Mouse (Mus musculus) stomach, postnatal 0 days (tissue): ENCODE data around the gene Apoc3. TPM values are rescaled to one million over a fixed set of nuclear protein-coding genes. Genes with fewer than 3 reads are reported as not detected.

Source experiments
- ATAC-seq: fragments of 200-750 bp; cut with Nextera tagmentation; 2 replicates; pipeline ENCODE4 v1.8.0; 2017; ENCODE audit not compliant: low FRiP score, low TSS enrichment
- DNase-seq: peaks from one replicate; pipeline ENCODE4 v3.0.0-alpha.2; 2016; ENCODE audit warnings: low spot score
- H3K27ac ChIP-seq: fragments of 300-500 bp; sonication (generic); replicated peaks from 2 replicates; pipeline ENCODE4 v1.5.1; 2014; ENCODE audit warnings: mild to moderate bottlenecking, control low read depth
- H3K27me3 ChIP-seq: fragments of 300-500 bp; sonication (generic); 2 replicates; pipeline ENCODE4 v1.6.1; 2014; ENCODE audit warnings: low read length; ENCODE audit not compliant: control insufficient read depth, insufficient read depth
- H3K36me3 ChIP-seq: fragments of 300-500 bp; sonication (generic); 2 replicates; pipeline ENCODE4 v1.6.1; 2014; ENCODE audit warnings: low read length, mixed read lengths; ENCODE audit not compliant: control insufficient read depth, insufficient read depth
- H3K4me1 ChIP-seq: fragments of 300-500 bp; sonication (generic); replicated peaks from 2 replicates; pipeline ENCODE4 v1.6.1; 2014; ENCODE audit warnings: antibody characterized with exemption; ENCODE audit not compliant: control insufficient read depth, insufficient read depth
- H3K4me2 ChIP-seq: fragments of 300-500 bp; sonication (generic); replicated peaks from 2 replicates; pipeline ENCODE4 v1.6.1; 2014; ENCODE audit warnings: low read depth, mild to moderate bottlenecking, control low read depth, moderate library complexity
- H3K4me3 ChIP-seq: fragments of 300-500 bp; sonication (generic); 2 replicates; pipeline ENCODE4 v1.5.1; 2014; ENCODE audit warnings: low read depth, low read length, control low read depth
- H3K9ac ChIP-seq: fragments of 300-500 bp; sonication (generic); 2 replicates; pipeline ENCODE4 v1.6.1; 2014; ENCODE audit warnings: mild to moderate bottlenecking, low read length, control low read depth, mixed read lengths
- H3K9me3 ChIP-seq: fragments of 300-500 bp; sonication (generic); 2 replicates; pipeline ENCODE4 v1.6.1; 2016; ENCODE audit warnings: low read length; ENCODE audit not compliant: control insufficient read depth
- CTCF ChIP-seq: IDR thresholded peaks from 2 replicates; pipeline ENCODE4 v1.5.1; 2016; ENCODE audit warnings: antibody characterized with exemption, low read depth, mild to moderate bottlenecking, moderate library complexity
- EP300 ChIP-seq: optimal IDR thresholded peaks from 2 replicates; pipeline ENCODE3; 2016; ENCODE audit warnings: antibody characterized with exemption
- WGBS: fragments of 180-500 bp; shearing (Covaris S2); extraction: QIAGEN DNeasy Blood & Tissue Kit; methylation state at CpG from one replicate; pipeline ENCODE4 v1.1.7; 2014; 5-methylcytosine and 5-hydroxymethylcytosine counted together
- polyA plus RNA-seq: library from polyadenylated mRNA; unstranded; fragments of >200 nt; fragmentation: Nextera tagmentation; extraction: Ambion mirVana; gene quantifications from 2 replicates; pipeline ENCODE4 v1.2.1, GENCODE M21; 2015

Gene Apoc3
- polyA plus RNA-seq, 1 experiment from 2014 or later, result 1.2 TPM

- WGBS, result 81% methylated on average over 7 of the region's 7 CpGs
- H3K4me1 ChIP-seq, result no peaks in the 10 kb centered on the region; the same call in 1 of the 2 replicates
- no peak overlapping the region for H3K4me2 ChIP-seq
- H3K27ac ChIP-seq, result no peak overlapping the region
- H3K4me3 ChIP-seq, result no peak overlapping the region
- no peaks in the 10 kb centered on the region for H3K27me3 ChIP-seq
- H3K9ac ChIP-seq, result no peak overlapping the region
- H3K9me3 ChIP-seq, result no peaks in the 10 kb centered on the region
- ATAC-seq (no peak), DNase-seq (no peak)
- TF ChIP-seq EP300, result no peak
- no peak for TF ChIP-seq CTCF
- no peaks in the 10 kb centered on the region for H3K36me3 ChIP-seq
Observed at GRCm38 (mm10) chr9:46238850-46239249, 3.4 kb upstream of the Apoc3 start.

DNA sequence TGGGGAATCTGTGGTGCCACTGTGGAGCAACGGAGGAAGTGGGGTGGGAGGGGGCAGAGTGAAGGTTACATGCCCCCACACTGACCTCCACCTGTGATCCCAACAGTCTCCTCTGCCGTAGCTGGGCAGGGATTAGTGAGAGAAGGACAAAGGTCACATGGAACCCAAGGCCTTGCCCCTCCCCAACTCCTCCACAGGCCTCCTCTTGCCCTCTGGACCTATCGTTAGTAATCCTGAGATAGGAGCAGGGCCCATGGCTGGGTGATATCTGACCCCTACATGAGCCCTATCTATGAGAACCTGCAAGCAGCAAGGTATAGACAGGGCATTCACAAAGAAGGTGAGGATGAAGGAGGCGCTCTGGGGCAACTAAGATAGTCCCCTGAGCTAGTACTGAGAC is 213 bp upstream of the Apoc3 start:
- TF ChIP-seq EP300, result no peak
- TF ChIP-seq CTCF, result no peak
- H3K9ac ChIP-seq, result no peak overlapping the region
- ATAC-seq, result no peak
- no peak overlapping the region for H3K4me2 ChIP-seq
- no peaks in the 10 kb centered on the region for H3K27me3 ChIP-seq
- H3K27ac ChIP-seq, result no peak overlapping the region
- H3K4me1 ChIP-seq, result no peaks in the 10 kb centered on the region; the same call in 1 of the 2 replicates
- no peak overlapping the region for H3K4me3 ChIP-seq
- H3K9me3 ChIP-seq, result no peaks in the 10 kb centered on the region
- no peaks in the 10 kb centered on the region for H3K36me3 ChIP-seq
- no peak for DNase-seq
- WGBS, result 52% methylated on average over 4 of the region's 4 CpGs

DNA sequence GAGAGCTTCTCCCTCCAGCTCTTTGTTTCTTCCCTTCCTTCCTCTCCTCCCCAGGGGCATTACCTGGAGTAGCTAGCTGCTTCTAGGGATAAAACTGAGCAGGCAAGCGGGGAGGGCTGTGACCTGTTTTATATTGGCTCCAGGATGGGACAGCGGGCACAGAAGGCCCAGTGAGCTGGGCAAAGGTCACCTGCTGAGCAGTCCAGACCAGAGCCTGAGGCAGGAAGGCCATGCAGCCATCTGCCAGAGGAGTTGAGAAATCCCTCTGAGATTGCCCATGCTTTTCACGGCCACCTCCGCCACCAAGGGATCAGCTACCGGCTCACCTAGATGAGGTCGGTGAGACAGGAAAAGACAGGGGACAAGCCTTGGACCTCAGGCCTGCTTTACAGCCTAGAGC is 240 bp downstream of the Apoc3 start:
- no peak for DNase-seq
- no peak overlapping the region for H3K4me2 ChIP-seq
- H3K4me3 ChIP-seq, result no peak overlapping the region
- no peaks in the 10 kb centered on the region for H3K27me3 ChIP-seq
- H3K9me3 ChIP-seq, result no peaks in the 10 kb centered on the region
- H3K36me3 ChIP-seq, result no peaks in the 10 kb centered on the region
- H3K9ac ChIP-seq, result no peak overlapping the region
- WGBS, result 83% methylated on average over 6 of the region's 6 CpGs
- no peak overlapping the region for H3K27ac ChIP-seq
- no peak for ATAC-seq
- no peak for TF ChIP-seq CTCF
- TF ChIP-seq EP300, result no peak
- no peaks in the 10 kb centered on the region for H3K4me1 ChIP-seq

- DNase-seq (no peak), ATAC-seq (no peak)
- Histone ChIP-seq H3K4me3 (peak overlapping the region; percentile 26; the same call in 1 of the 2 replicates), H3K9ac (peak overlapping the region; percentile 38; the same call in 1 of the 2 replicates), H3K36me3 (no peaks in the 10 kb centered on the region), H3K27ac (no peak overlapping the region), H3K4me1 (0 out of 2 replicates have a peak, but pooled peaks cover 2% of the 10 kb centered on the region), H3K4me2 (peak overlapping the region; percentile 58), H3K27me3 (no peaks in the 10 kb centered on the region), H3K9me3 (no peaks in the 10 kb centered on the region)
- 17% methylated on average over 13 of the region's 13 CpGs for WGBS
- TF ChIP-seq CTCF (no peak), EP300 (no peak)
Observed at GRCm38 (mm10) chr9:46230450-46230975, 4.9 kb downstream of the Apoc3 start.

DNA sequence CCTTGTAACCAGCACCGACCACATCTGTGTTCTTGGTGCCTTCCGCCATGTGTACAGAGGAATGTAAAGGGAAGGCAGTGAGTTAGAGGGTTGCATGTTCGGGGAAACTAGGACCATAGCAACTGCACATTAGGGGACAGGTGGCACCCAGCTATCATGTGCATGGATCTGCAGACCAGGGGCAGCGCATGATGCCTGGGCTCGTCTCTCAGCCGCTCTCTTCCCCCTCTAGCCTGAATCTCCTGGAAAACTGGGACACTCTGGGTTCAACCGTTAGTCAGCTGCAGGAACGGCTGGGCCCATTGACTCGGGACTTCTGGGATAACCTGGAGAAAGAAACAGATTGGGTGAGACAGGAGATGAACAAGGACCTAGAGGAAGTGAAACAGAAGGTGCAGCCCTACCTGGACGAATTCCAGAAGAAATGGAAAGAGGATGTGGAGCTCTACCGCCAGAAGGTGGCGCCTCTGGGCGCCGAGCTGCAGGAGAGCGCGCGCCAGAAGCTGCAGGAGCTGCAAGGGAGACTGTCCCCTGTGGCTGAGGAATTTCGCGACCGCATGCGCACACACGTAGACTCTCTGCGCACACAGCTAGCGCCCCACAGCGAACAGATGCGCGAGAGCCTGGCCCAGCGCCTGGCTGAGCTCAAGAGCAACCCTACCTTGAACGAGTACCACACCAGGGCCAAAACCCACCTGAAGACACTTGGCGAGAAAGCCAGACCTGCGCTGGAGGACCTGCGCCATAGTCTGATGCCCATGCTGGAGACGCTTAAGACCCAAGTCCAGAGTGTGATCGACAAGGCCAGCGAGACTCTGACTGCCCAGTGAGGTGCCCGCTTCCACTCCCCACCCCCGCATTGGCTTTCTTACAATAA is 5.6 kb downstream of the Apoc3 start:
- 15% methylated on average over 37 of the region's 37 CpGs for WGBS
- Histone ChIP-seq H3K9ac (peak overlapping the region; percentile 38; the same call in 1 of the 2 replicates), H3K36me3 (no peaks in the 10 kb centered on the region), H3K27me3 (no peaks in the 10 kb centered on the region), H3K4me2 (peak overlapping the region; percentile 58), H3K27ac (no peak overlapping the region), H3K9me3 (no peaks in the 10 kb centered on the region), H3K4me3 (peak overlapping the region; percentile 26; the same call in 1 of the 2 replicates), H3K4me1 (0 out of 2 replicates have a peak, but pooled peaks cover 2% of the 10 kb centered on the region)
- ATAC-seq (peak; percentile 87), DNase-seq (peak; percentile 91)
- TF ChIP-seq CTCF (peak; percentile 92), EP300 (no peak)

DNA sequence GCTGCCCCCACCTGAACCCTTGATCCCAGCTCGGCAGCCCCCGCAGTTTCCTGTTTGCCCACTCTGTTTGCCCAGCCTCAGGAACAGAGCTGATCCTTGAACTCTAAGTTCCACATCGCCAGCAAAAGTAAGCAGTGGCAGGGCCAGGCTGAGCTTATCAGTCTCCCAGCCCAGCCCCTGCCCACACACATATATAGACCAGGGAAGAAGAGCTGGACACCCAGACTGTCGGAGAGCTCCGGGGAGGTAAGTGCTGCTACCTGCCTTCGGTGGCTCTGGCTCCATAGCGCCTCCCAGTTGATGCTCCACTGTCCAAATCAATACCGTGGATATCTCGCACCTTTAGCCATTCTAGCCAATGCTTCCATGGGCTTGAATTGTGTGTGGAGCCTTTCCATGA is 6.9 kb downstream of the Apoc3 start, which contains the start of gene Apoa1:
TSS of gene Apoa1 (plus strand) at position 90 of the 400 bp plus-strand sequence.
- Histone ChIP-seq H3K27me3 (no peaks in the 10 kb centered on the region), H3K4me2 (no peak within 1 kb of the TSS), H3K4me3 (no peak within 1 kb of the TSS), H3K36me3 (no peaks in the 10 kb centered on the region), H3K9ac (no peak within 1 kb of the TSS), H3K9me3 (no peaks in the 10 kb centered on the region), H3K4me1 (0 out of 2 replicates have a peak, but pooled peaks cover 2% of the 10 kb centered on the region), H3K27ac (no peak within 1 kb of the TSS)
- TF ChIP-seq CTCF (no peak), EP300 (no peak)
- DNase-seq, result no peak
- WGBS, result 48% methylated on average over 9 of the region's 9 CpGs
- ATAC-seq, result no peak
